Mouse (Mus musculus): Measurements from ENCODE around the gene Ccnjl. TPM values are rescaled to one million over a fixed set of nuclear protein-coding genes. Genes with fewer than 3 reads are reported as not detected.

The Ccnjl gene
- total RNA-seq (2023): 2.2 TPM

DNA sequence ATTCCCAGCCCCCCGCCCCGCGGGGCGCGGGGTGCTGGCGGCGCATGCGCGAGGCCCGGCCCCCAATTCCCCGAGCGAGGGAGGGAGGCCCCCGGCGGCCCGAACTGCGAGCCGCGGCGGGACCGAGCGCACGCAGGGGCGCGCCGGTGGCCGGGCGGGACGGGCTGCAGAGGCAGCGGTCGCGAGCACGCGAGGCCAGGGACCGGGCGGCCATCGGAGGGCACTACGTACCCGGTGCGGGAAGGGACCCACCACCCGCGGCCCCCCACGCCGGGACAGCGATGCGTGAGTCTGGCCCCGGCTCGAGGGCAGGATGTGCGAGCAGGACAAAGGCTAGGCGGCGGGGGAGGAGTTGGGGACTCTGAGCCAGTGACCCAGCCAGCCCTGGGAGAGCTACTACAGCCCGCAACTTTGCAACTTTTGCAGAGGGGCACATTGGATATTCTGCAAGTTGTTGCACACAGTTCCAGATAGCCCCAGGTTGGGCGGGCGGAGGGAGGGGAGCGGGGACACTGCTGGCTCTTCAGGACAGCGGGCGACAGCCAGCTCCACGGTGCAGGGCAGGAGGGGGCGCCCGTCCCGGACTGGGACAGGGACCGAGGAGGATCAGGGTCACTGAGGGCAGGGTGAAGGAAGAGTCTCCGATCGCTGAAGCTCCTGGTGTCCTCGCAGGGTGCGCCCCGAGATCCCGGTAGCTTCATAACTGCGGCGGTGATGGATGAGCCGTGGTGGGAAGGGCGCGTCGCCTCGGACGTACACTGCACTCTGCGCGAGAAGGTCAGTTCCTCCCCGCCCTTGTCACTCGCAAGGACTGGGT lies at the start of gene Ccnjl:
Ccnjl (plus strand) TSS at position 102 of the 817 bp plus-strand sequence.

DNA sequence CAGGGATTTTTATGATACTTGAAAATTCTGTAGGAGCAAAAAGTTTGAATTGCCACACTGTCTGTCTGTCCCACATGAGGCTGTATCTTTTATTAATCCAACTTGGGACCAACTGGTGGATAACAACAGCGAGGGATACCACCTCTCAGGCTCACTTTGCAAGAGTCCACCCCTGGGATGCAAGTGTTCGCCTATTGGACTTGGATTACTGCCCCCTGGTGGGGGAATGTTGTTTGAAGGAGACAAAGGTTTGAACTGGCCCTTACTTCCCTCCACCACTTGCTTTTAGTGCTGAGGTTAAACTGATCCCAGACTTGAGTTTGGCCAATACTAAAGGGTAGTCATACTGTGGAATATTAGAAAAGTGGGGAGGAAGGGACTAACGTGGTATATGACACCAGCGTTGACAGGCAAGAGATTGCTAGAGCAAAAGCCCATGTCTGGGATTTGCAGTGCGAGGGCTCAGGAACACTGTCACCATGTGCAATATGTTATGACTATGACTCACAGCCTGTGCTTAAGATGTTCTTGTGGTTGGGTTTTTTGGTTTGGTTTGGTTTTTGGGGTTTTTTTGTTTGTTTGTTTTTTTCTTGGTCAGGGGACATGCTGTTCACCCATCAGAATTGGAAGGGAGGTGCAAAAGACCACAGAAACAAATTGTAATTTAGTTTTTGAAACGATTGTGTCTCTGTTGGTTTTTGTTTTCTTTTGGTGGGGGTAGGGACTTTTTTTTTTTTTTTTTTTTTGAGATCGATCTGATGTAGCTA lies 57.9 kb downstream of the Ccnjl start, which contains the start of gene 4933415A04Rik:
4933415A04Rik (plus strand) TSS at position 717 of the 767 bp plus-strand sequence.

DNA sequence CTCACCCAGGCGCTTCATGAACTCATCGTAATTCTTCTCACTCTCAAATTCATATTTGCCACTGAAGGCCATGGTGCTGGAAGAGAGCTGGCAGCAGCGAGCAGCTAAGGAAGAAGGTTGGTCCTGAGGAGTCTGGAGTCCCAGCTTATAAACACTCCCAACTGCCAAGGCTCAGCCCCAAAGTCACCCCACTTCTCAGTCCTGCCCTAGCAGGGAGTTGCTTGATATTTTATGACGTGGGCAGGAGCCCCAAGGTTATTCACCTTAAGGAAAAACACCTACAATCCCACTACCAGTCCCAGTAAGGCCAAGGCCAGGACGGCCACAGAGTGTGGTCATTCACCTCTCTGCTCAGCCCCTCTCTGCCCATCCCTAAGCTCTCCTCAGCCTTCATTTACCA lies 72.9 kb downstream of the Ccnjl start, which contains the start of gene Fabp6:
Fabp6 (minus strand) TSS at position 101 of the 400 bp plus-strand sequence.

Other genes starting within 250 kb of the Ccnjl start
- 51.8 TPM for gene Pttg1, start 102.5 kb upstream of the Ccnjl start, total RNA-seq (2023)
- 110 TPM for gene Slu7, start 95.0 kb upstream of the Ccnjl start, total RNA-seq (2023)
- not detected for gene C1qtnf2, start 54.5 kb upstream of the Ccnjl start, total RNA-seq (2023)
- 1.0 TPM for gene 4933415A04Rik, start 58.3 kb downstream of the Ccnjl start, total RNA-seq (2023)
- not detected for gene Fabp6, start 72.8 kb downstream of the Ccnjl start, total RNA-seq (2023)
- 64.4 TPM for gene Pwwp2a, start 153.2 kb downstream of the Ccnjl start, total RNA-seq (2023)
- 36.5 TPM for gene Ttc1, start 219.2 kb downstream of the Ccnjl start, total RNA-seq (2023)